Mouse (Mus musculus): ENCODE measurements at regions not wholly inside any gene's neighbourhood (a gene's known extent, or its start where the extent isn't known, plus 50 kb on each side); places are given as distances from the start of the nearest gene placed in this dataset.

DNA sequence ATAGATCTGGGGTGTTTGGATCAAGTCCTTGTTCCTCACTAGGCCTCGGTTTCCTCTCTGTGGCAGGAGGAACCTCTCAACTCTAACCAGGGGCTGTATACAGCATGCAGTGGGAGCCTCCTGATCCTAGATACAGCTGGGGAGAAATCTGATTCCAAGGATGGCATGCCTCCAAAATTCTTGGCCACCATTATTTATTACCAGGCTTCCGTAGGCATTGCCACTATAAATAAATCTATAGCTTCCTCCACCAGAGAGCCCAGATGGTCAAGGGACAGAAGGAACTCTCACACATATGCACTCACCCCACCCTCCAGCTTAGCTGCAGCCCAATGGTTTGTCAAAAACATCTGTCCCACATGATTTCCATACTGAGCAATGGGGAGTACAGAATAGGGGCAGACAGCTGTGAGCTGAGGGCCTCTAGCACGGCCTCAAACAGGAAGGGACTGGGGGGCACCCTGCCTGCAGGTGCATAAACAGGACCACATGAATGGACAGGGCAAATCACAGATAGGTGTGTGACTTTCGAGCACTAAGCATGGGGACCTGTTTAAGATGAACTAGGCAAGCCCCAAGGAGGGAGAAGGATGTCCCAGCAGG is 100.8 kb upstream of the Mgme1 start:
- DNase-seq (ENCODE audit: low spot score in 2 of 2) = no peak

DNA sequence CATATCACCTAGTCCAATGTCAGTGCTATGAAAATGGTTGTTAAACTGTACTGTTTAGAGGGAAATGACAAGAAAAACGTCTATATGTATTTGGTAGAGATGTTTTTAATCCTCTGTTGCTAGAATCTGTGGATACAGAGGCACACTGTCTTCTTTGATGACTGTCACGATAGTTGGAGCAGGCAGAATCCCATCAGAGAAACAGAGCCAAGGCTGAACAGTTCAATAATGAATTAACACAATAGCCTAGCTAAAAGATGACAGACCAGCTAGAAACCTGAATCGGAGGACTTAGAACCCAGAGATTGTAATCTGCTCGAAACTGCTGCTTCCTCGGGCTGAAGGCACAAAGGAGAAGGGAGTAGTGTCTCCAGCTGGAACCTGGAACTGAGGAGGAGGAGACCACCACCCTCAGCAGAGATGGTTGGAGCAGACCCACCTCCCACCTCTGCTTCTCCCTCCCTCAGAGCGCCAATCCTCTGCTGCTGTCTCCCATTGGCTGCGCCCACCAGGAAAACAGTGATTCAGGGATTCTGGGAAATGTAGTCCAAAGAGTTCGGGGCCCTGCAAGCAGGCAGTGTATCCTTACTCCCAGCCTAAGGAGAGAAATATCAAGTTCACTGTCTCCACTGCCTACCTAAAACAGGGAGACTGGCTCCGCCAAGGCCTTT is 98.2 kb upstream of the Mgme1 start:
- DNase-seq (ENCODE audit: low spot score in 2 of 2) = peak; percentile 74 to 85

DNA sequence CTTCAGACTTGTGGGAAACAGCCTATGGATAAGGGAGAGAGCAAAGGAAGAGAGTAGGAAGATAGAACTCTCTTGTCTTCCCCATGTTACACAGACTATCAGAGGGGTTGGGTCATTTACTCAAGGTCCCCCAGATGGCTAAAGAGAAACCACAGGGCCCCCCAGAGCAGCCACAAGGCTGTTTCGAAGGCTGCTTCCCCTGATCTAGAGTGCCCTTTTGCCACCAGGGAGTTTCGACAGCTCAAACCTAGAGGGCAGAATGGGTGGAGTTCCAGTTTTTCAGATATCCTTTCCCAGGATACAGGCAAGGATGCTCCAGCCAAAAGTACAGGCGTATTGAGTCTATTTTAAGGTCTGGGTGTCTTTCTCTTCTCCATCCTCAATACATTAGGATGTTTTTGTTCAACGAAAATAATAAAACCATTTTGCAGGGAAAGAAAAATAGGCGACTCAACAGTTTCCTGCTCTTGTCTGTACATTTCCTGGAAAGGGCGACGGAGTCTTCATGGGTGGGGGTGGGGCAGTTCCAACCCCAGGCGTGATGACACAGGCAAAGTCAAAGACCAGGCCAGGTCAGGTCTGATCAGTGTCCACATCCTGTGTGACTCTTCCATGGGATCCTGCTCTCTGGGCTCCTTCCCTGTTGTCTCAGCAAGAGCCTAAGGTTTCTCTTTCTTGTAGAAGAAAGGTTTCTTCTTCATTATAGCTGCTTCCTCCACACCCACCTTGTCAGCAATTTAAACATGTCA is 96.9 kb upstream of the Mgme1 start:
- DNase-seq (ENCODE audit: low spot score in 2 of 2) = no peak

DNA sequence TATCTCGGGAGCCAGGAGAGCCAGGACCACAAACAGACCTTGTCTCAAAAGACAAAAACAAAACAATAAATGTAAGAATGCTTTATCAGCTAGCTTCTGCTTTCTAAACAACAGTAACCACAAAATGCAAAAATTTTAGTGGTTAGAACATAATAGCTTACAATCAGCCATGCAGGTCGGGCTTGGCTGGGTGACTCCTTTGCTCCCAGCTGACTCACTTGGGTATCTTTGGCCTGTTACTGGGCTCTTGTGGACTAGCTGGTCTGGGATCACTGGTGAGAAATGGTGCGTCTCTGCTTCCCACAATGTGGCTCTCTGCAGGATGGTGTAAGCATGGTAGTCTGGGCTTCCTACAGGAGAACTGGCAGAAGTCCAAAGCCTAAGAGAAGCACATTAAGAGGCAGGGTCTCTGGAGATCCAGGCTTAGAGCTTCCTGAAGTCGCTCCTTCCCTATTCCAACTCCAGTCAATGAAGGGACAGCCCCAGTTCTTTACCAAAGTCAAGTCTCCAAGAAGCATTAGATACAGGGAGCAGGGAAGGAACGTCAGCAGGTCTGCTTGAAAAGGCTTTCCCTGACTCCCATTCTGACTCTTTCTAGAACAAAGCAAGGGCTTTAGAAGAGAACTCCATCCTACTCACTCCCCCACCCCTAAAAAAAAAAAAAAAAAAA is 96.0 kb upstream of the Mgme1 start:
- DNase-seq (ENCODE audit: low spot score in 2 of 2) = no peak

DNA sequence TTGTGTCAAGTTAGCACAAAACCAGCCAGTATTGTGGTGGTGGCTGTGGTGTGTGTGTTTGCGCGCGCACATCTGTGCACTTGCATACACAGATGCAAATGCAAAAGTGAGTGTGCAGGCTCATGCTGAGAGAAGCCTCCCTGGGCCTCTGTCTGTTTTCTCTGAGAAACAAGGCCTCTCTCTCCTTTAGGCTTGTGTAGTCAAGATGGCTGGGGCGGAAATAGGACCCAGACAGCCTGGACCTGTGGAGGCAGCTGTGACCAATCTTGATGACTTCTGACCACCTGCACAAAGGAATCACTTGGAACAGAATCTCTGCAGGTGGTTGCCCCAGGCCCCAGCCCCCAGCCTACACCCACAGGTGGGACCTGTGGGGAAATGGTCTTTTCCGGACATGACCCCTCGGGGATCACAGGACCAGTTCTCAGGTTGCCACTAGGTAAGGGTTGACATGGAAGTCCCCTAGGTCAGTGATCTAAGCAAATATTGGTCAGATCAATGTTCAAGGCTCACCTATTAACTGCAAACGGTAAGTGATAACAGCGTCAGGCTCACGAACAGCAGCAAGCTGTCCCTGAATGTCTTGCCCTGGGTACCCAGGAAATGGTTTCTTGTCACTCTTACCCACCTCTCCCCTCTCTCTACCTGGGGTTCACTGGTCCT is 93.8 kb upstream of the Mgme1 start:
- DNase-seq (ENCODE audit: low spot score in 2 of 2) = no peak

DNA sequence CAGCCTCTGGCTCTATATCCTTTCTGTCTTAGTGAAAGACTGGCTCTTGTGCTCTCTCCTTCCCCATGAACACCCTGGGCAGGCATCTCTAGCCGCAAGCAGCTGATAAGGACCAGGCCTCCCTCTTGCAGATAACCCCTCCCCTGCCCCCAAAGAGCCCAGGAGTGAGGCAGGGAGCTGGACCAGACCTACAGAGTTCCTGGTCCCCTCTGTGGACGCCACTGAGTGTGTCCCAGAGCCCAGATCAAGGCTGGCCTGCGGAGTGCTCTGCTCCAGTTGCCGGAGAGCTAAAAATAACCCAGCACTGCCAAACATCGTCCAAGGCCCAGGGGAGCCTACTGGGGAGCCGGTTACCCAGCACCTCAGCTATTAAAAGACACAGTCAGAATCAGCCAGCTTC is 93.2 kb upstream of the Mgme1 start:
- no peak for DNase-seq (ENCODE audit: low spot score in 2 of 2)

DNA sequence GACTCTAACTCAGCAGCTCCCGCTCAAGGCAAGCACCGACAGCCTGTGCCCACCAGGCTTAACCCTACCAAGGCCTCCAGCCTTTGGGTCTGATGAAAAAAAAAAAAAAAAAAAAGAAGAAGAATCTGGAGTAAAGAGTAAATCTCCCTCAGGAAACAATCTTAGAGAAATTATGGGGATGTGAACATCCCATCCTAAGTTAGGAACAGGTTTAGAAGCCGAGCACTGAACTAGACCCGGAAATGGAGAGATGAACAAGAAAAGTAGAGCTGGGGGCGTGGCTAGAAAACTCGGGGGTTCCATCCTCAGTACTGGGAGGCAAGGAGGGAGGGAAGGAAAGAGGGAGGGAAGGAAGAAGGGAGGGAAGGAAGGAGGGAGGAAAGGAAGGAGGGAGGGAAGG is 92.5 kb upstream of the Mgme1 start:
- DNase-seq (ENCODE audit: low spot score in 2 of 2) = no peak

DNA sequence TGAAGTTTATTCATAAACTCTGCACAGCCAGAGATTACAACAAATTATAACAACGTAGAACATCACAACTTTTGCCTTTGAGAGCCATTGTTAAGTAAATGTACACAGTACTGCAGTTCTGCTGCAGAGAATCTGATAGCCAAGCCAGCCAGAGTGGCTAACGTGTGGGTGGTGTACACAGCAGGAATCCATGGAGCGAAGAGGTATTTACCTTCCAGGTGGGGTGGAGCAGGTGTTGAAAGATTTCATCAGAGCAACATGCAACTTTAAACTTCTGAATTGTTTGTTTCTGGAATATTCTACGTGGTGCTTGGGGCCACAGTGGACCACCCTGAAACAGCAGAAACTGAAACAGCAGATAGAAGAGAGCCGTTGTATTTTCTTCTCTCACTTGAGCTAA is 88.4 kb upstream of the Mgme1 start:
- DNase-seq (ENCODE audit: low spot score in 2 of 2) = no peak

DNA sequence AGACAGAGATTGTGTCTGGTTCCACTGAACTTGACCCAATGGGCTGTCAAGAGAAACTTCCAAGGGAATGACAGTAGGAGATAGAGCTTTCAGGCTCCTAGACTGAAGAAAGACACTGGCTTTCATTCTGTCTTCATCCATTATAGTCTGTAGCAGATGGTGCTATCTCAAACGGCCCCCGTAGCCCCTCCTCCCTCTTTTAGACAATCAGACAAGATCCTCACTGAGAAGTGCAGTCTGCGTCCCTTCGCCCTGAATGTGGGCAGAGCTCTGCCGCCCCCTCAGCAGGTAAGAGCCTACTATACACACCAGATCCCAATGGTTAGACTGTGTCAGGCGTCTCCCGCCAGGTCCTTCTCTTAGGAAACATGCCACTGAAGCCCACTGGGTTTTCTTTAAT is 87.9 kb upstream of the Mgme1 start:
- no peak for DNase-seq (ENCODE audit: low spot score in 2 of 2)

DNA sequence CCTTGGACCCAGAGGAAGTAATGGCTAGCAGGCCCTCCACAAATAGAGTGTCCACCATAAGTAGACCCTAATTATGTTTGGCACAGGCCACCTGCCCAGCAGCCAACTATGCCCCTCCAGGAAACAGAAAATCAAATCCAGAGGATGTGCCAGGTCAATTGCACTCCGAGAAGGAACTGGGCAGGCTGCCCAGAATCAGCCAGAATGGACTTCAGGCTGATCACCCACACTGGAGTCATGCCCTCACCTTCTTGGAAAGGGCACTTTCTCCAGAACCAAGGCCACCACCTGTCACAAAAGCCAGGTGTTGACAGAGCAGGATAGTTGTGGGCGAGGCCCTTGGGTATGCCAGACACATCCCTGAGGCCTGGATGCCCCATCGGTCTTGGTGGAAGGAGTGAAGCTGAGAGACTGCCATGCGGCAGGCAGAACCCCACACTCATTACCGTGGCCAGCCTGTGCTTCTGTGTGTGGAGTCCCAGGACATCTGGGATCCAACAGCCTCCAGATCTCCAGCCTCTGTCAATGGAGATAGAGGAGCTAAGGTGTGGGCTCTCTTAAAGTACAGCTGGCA is 87.0 kb upstream of the Mgme1 start:
- no peak for DNase-seq (ENCODE audit: low spot score in 2 of 2)

DNA sequence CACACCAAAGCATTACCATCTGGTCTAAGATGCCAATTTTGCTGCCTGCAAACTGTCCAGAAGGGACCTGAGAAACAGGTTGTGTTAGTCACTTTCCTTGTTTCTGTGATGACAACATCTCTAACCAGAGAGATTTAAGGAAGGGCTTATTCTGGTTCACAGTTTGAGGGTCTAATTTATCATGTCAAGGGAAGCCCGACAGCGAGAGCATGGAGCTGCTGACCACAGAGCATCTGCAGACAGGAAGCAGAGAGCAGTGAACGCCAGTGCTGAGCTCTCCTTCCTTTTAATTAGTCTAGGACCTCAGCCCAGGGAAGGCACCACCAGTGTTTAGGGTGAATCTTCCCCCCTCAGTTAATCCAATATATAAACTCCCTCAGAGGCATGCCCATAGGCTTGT is 85.3 kb upstream of the Mgme1 start:
- no peak for DNase-seq (ENCODE audit: low spot score in 2 of 2)

DNA sequence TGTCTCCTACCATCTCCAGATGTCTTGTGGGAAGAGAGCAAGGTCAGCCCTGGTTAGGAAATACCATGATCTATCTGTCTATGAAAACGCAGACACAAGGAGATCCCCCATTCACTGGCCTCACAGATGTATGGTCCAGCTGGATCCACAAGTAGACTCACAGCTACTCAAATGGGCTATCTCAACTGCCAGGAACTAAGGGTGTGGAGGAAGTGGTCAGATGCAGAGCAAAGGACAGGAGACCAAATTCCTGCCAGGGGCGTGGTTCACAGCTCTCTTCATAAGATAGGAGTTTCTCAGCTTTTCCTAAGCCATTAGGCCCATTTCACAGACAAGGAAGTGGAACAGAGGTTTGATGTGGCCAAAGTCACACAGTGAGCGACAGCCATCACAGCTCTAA is 84.0 kb upstream of the Mgme1 start:
- no peak for DNase-seq (ENCODE audit: low spot score in 2 of 2)

DNA sequence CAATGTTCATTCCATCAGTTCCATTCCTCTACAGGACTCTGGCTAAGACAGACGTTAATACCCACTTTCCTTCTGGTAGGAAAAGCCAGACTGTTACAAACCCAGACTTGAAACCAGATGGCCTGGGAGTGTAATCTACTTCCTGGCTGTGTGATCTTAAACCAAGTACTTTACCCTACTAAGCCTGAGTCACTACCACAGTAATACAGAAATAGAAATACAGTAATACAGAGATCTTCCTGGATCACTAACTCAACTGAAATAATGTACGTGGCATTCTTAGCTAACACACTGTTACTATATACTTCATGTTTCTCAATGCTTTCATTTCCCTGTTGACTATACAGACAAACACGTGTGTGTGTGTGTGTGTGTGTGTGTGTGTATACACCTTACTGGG is 82.4 kb upstream of the Mgme1 start:
- DNase-seq (ENCODE audit: low spot score in 2 of 2) = no peak

DNA sequence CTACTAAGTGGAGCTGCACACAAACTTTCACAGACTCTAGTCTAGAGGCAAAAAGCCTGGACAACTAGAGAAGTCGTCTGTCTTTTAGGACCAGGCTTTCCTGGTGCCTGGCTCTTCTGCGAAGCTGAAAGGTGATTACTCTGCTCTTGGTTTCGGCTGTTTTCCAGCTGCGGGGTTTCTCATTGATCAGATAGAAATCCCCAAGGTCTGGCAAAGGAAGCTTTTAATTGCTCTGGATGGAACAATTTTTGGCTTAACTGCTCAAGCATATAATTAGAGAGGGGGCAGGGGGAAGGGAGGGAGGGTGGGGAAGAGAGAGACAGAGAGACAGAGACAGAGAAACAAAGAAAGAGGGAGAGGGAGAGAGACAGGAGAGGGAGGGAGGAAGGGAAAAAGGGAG is 82.0 kb upstream of the Mgme1 start:
- no peak for DNase-seq (ENCODE audit: low spot score in 2 of 2)

DNA sequence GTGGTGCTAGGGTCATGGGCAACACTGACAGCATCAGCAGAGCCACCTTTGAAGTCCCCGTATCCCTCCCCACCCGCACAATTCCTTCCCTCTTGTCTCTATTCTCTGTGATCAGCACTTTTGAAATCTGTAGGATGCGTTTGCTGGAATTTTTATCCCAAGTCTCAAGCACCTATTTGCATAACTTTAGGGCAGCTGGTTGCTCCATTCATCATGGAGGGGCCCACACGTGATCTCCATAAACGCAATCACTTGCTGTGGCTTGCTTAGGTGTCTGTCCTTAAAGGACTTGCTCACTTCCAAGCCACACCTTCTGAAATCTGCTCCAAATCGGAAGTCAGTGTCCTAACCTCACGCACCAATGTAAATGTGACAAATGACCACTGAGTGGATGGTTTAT is 80.7 kb upstream of the Mgme1 start:
- DNase-seq (ENCODE audit: low spot score in 2 of 2) = no peak

DNA sequence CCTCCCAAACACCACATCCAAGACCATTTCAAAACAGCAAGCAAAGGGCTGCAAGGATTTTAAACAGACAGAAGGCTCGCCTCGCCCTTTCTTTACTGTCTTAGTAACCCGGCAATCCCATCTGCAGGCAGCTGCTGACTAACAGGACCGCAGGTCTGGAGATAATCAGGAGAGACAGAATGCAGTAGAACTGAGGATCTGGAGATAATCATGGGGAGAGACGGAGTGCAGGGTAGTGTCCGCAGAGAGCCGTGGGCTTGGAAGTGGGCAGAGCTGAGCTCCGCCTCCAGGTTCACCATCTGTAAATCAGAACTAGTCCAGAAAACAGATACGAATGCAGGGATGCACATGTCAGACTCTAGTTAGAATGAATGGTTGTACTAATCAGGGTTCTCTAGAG is 79.4 kb upstream of the Mgme1 start:
- no peak for DNase-seq (ENCODE audit: low spot score in 2 of 2)

DNA sequence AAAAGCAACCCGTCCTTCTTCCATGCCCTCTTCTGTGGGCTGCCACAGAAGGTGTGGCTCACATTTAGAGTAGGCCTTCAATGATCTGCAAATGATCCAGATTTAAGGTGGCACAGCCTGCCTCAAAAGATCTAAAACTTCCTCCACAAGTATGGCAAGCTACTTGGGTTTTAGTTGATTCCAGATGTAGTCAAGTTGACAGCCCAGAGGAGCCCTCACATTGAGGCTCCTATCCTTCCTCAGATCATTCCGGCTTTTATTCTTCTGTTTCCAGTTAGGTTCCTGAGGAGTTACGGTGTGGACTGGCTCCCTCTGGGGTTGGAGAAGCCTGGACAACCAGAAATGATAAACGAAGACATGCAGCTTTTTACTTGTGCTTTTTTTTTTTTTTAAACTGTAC is 78.8 kb upstream of the Mgme1 start:
- DNase-seq (ENCODE audit: low spot score in 2 of 2) = no peak

DNA sequence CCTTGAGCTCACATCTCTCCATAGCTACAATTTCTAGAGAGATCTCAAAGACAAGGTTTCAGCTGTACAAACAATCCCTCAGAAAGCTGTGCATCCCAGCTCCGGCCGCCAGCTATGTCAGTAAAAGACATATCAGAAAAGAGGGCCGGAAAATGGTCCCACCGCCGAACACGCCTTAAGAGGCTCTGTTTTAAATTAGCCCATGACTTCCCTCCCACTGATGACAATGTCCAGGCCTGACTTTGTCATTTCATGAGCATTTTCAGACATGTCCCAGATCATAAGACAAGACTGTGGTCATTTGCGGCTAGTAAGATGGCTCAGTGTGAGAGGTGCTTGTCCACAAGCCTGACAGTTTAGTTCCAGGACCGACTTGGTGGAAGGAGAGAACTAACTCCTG is 78.0 kb upstream of the Mgme1 start:
- no peak for DNase-seq (ENCODE audit: low spot score in 2 of 2)

DNA sequence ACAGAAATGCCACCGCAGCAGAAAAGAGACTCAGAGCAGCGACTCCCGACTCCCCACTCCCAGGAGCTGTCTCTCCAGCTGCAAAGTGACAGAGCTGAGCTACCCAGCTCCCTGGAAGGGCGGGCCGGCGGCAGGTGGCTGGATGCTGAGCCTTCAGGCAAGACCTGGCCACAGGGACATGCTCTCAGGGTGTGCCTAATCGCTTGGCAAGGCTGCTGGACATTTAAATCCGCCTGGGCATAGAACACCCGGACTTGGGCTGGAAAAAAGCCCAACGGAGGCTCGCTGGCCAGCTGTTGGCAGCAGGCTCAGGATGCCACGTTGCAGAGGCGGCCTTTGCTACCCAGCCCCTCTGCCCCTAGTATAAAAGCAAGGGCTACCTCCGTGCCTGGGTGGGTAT is 74.6 kb upstream of the Mgme1 start:
- no peak for DNase-seq (ENCODE audit: low spot score in 2 of 2)

DNA sequence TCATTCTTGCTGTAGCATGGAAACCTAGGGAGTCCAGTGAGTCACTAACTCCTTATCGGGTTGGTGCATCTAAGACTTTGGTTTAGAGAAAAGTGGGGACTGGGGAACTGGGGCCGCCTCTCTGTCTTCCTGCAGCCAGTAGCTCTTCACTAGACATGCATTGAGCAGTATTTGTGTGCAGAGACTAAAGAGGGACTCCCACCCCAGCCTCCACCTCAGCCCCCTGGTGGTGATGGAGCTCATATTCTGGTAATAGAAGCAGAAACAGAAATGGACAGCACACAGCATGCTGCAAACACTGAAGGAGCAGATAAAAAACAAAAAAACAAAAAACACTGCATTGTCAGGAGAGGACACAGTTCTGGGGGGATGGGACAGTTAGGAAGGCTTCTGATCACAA is 73.3 kb upstream of the Mgme1 start:
- no peak for DNase-seq (ENCODE audit: low spot score in 2 of 2)

DNA sequence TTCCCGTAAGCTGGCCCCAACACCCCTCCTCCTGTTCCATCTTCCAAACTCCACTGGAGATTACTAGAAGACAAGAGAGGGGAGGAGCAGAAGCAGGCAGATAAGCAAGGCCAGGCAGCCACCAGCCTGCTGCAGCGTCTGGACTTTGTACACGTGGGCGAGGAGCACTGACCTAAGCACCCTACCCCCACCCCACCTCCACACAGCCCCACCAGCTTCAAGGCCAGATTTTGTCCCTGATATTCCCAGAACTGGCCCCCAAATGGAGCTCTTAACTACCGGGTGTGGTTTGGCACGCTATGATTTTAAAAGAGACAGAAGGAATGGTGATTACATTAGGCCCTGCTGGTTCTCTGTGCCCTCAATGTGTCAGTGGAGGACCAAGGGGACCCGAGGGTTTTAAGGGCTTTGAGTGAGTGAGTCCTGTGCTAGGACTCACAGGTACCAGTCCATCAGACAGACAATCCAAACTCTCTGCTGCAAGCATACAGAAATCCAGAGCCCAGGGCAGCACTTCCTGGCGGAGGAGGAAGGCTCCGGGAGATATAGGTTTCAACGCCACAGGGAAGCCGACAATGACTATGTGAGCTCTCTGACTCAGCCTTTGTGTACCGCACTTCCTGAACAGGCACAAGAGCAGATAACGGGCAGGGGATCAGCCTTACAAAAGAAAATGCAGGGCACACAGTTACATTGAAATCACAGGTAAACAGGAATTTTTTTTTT is 72.0 kb upstream of the Mgme1 start:
- DNase-seq (ENCODE audit: low spot score in 2 of 2) = no peak
